Mouse (Mus musculus): ENCODE data around the gene Shq1.

Shq1 gene

DNA sequence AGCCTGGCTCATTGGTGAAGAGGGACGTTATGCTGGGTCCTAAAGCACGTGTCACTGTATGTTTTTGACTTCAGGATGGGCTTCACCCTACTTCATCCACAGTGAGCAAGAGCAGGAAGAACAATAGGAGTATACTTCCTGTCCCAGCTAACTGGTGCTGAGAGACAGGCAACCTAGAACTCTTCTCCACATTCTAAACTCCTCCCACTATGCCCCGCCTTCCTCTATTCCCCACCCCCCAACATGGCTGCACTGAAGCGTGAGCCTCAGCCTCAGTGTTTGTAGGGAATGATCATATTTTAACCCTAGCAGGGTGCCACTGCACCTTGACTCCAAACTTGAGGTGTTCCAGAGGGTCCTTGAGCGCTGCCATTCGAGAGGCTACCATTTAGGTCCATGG is 143.8 kb downstream of the Shq1 start:
- DNase-seq, result no peak

DNA sequence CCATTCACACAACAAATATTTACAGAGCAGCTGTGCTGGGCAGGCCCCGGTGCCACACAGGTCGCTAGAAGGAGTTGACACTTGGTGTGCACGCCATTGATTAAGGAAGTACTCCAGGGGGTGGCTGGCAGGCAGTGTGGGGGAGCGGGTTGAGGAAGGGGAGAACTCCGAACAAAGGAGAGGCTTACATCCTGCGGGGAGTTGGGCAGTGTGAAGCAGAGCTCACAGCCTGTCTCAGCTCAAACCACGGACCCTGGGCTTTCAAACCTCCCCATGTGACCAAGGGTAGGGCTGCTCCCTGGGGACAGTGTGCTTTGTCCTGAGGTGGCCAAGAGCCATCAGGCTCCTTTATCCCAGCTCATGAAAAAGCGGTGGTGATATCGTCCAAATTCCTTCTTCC is 144.9 kb downstream of the Shq1 start:
- no peak for DNase-seq

DNA sequence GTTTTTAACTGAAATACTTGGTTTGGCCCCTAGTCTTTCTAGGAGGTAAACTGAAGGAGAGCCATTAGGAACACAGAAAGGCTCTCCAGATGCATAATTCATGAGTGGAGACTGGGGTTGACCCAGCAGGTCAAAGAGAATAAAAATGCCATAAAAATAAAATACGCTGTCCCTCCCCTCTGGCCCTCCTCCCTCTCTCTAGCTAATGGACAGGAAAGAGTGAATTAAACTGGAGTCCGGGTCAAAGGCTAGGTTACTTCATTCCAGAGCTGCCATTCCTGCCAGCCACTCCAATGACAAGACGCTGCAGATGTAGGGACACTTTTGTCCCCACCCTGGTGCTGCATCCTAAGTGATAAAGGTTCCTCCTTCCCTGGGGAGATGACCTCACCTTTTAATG is 145.5 kb downstream of the Shq1 start:
- DNase-seq, result no peak

DNA sequence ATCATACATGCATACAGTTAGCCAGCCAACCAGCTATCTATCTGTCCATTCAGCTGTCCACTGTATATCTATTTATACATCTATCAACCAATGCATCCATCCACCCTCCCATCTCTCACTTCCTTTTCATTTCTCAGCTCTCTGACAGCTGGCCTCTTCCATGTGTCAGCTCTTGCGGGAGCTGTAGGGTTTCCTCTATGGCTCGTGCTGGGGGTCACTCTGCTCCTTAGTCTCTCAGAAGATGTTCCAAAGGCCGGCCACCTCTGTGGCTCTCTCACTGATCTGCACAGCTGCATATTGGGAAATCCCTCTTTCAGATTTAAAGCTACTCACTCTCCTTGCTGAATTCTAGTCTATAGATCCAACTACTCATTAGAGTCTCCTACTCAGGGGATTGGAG is 148.5 kb downstream of the Shq1 start:
- DNase-seq, result no peak

DNA sequence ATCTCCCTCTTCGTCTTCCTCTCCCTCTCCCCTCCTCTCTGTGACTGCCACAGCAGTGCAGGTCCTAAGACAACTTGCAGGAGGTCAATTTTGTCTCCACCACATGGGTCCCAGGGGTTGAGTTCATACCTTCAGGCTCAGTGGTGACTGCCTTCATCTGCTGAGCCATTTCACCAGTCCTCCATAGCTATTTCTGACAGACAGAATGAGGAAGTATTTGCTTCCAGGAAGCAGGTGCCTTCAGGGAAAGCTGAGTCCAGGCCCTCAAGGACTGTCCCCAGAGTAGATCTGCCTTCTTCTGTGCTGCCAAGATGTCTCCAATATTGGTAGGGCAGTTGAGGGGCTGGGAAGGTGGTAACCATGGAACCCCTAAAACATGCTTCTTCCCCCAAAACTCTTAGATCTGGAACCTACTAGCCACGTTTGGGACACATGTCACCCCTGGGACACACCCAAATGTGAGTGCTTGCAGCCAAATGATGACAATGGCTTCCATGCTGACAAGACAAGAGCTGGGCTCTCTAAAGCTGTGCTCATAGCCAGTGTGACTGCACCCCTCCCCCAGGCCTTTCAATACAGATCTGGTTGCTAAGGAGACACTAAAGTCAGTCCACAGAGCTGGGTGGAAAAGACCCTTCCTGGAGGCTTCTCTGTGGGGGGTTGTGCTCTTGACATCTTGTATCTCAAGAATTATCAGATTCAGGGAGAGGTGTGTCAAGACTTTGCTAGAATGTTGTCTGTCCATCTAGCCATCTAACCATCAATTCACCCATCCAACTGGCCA is 149.2 kb downstream of the Shq1 start:
- DNase-seq, result no peak

DNA sequence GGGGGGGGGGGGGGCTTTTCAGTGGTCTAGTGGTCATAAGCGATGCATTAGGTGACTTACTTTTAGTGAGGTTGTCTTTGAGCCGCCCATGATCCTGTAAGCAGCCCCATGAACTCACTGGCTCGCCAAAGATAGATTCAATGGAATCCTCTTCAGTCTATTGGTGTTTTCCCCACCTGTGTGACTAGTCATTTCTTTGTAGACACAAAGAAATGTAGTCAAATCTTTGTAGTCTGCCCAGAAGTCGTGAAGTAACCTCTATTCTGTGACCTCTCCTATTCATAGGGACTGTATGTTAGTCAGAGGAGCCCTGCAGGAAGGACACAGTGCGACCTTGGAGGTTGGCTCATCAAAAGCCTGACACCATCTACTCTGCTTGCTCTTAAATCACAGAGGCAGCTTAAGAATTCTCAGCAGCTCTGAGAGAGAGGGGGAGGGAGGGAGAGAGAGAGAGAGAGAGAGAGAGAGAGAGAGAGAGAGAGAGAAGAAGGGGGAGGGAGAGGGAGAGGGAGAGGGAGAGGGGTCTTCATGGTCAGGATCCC is 150.3 kb downstream of the Shq1 start:
- no peak for DNase-seq

DNA sequence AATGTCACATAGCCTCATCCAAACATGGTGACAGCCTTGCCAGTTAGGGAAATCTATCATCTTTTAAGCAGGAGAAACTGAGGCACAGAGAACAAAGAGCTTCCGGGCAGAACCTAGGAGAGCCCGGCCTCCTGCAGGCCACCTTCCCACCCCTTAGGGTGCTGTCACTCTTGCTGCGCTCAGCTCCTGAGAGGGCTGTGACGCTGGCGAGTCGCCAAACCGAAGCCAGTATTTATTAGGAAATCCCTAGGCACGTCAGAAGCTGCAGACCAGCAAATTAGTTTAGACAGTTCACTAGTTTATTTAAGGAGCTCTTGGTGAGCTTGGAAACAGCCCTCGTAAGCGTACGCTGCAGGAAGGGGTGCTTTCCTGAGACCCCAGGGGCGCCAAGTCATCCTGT is 151.1 kb downstream of the Shq1 start:
- no peak for DNase-seq

Measured in cerebellum, adult 11 months (tissue).